Mouse (Mus musculus) T-cell, adult 2 months (primary cell): ENCODE data around the gene Fbxw22.
"Not testable (repeated sequence)": the region's sequence is repeated elsewhere in the genome, so short reads cannot be mapped to it uniquely, and the experiment has no call there.

Source experiments
- DNase-seq: peaks from one replicate; pipeline ENCODE4 v3.0.0; 2022; ENCODE audit warnings: low spot score

Fbxw22 gene

GRCm38 (mm10) chr9:109404196-109404595, at the start of gene Fbxw22:
TSS of gene Fbxw22 (minus strand) at chr9:109404296.
- DNase-seq = not testable (repeated sequence)

GRCm38 (mm10) chr9:109449040-109449439, 44.9 kb upstream of the Fbxw22 start, which contains the start of gene Fbxw16:
TSS of gene Fbxw16 (minus strand) at chr9:109449140.
- no peak for DNase-seq

- DNase-seq = no peak
These were observed 28.9 kb upstream of the Fbxw22 start for GRCm38 (mm10) chr9:109432956-109433355.

DNA sequence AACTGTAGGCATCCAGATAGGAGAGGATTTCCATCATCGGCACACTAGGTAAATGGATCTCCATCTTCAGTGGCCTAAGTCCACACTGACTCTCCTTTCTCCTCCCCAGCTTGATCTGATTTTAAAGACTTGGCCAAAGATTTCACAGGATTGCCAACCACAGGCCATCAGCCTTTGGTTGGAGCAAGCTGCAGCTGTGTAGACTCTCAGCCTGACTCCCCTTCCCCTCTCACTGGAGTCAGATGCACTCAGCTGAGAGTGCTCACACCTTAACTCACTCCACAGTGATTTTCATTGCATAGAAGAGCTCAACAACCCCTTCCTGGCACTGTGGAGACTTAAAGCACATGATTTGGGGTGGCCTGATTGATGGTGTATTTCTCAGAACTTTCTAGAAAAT, 64.5 kb downstream of the Fbxw22 start, which contains the start of gene Fbxw28:
TSS of gene Fbxw28 (minus strand) at position 101 of the 400 bp plus-strand sequence.
- not testable (repeated sequence) for DNase-seq
